Mouse (Mus musculus) intestine, postnatal 0 days (tissue): ENCODE results near the gene Pde4d. TPM values are rescaled to one million over a fixed set of nuclear protein-coding genes. Genes with fewer than 3 reads are reported as not detected.

Experiments used
- ATAC-seq: fragments of 200-750 bp; cut with Nextera tagmentation; 2 replicates; pipeline ENCODE4 v1.8.0; 2017; ENCODE audit warnings: mild to moderate bottlenecking, moderate TSS enrichment, moderate library complexity
- H3K27ac ChIP-seq: fragments of 300-500 bp; sonication (generic); 2 replicates; pipeline ENCODE4 v1.5.1; 2014; ENCODE audit warnings: mild to moderate bottlenecking, low read depth, low read length, moderate library complexity
- H3K27me3 ChIP-seq: fragments of 300-500 bp; sonication (generic); replicated peaks from 2 replicates; pipeline ENCODE4 v1.6.1; 2014; ENCODE audit warnings: low read length, mixed read lengths; ENCODE audit not compliant: control insufficient read depth, insufficient read depth
- H3K36me3 ChIP-seq: fragments of 300-500 bp; sonication (generic); 2 replicates; pipeline ENCODE4 v1.6.1; 2014; ENCODE audit warnings: mild to moderate bottlenecking, moderate library complexity; ENCODE audit not compliant: control insufficient read depth, insufficient read depth
- H3K4me1 ChIP-seq: fragments of 300-500 bp; sonication (generic); replicated peaks from 2 replicates; pipeline ENCODE4 v1.6.1; 2014; ENCODE audit warnings: antibody characterized with exemption, low read length, mixed read lengths; ENCODE audit not compliant: control insufficient read depth, insufficient read depth
- H3K4me2 ChIP-seq: fragments of 300-500 bp; sonication (generic); replicated peaks from 2 replicates; pipeline ENCODE4 v1.6.1; 2014; ENCODE audit warnings: low read depth, mild to moderate bottlenecking, moderate library complexity
- H3K4me3 ChIP-seq: fragments of 300-500 bp; sonication (generic); 2 replicates; pipeline ENCODE4 v1.5.1; 2014; ENCODE audit warnings: low read depth, low read length
- H3K9ac ChIP-seq: fragments of 300-500 bp; sonication (generic); 2 replicates; pipeline ENCODE4 v1.6.1; 2014; ENCODE audit warnings: mild to moderate bottlenecking, low read depth, low read length
- H3K9me3 ChIP-seq: fragments of 300-500 bp; sonication (generic); 2 replicates; pipeline ENCODE4 v1.6.1; 2016; ENCODE audit warnings: mixed run types; ENCODE audit not compliant: control insufficient read depth
- CTCF ChIP-seq: sonication (generic); IDR thresholded peaks from 2 replicates; pipeline ENCODE4 v1.5.1; 2016; ENCODE audit warnings: low read depth, mild to moderate bottlenecking, control low read depth, antibody characterized with exemption, moderate library complexity
- WGBS: fragments of 180-500 bp; shearing (Covaris S2); extraction: QIAGEN DNeasy Blood & Tissue Kit; methylation state at CpG from one replicate; pipeline ENCODE4 v1.1.7; 2014; 5-methylcytosine and 5-hydroxymethylcytosine counted together
- polyA plus RNA-seq: library from polyadenylated mRNA; unstranded; fragments of >200 nt; fragmentation: Nextera tagmentation; extraction: Ambion mirVana; gene quantifications from 2 replicates; pipeline ENCODE4 v1.2.1, GENCODE M21; 2015

The Pde4d gene
- polyA plus RNA-seq, 1 experiment from 2014 or later: 17.8 TPM

- ATAC-seq: no peak
- Histone ChIP-seq H3K36me3 (no peaks in the 10 kb centered on the region), H3K4me2 (no peak overlapping the region), H3K9me3 (no peaks in the 10 kb centered on the region), H3K27ac (no peak overlapping the region), H3K9ac (no peak overlapping the region), H3K4me1 (no peaks in the 10 kb centered on the region), H3K4me3 (no peak overlapping the region), H3K27me3 (no peaks in the 10 kb centered on the region)
- 96% methylated on average over 3 of the region's 3 CpGs for WGBS
- TF ChIP-seq CTCF: no peak
These were observed 91.7 kb downstream of the Pde4d start for GRCm38 (mm10) chr13:108541488-108541887.

- no peaks in the 10 kb centered on the region for H3K4me1 ChIP-seq
- H3K4me2 ChIP-seq: no peak overlapping the region
These were observed 92.6 kb downstream of the Pde4d start for GRCm38 (mm10) chr13:108542342-108542761.

GRCm38 (mm10) chr13:108552288-108552687, 102.5 kb downstream of the Pde4d start:
- H3K4me2 ChIP-seq: no peak overlapping the region
- 59% methylated on average over 5 of the region's 5 CpGs for WGBS

More at GRCm38 (mm10) chr13:108542342-108542761, 92.6 kb downstream of the Pde4d start:
- no peak for TF ChIP-seq CTCF
- Histone ChIP-seq H3K9ac (no peak overlapping the region), H3K36me3 (no peaks in the 10 kb centered on the region), H3K9me3 (no peaks in the 10 kb centered on the region), H3K27ac (no peak overlapping the region), H3K27me3 (no peaks in the 10 kb centered on the region), H3K4me3 (no peak overlapping the region)
- 69% methylated on average over 5 of the region's 5 CpGs for WGBS
- ATAC-seq: no peak

GRCm38 (mm10) chr13:108552995-108553394, 103.2 kb downstream of the Pde4d start:
- Histone ChIP-seq H3K9ac (no peak overlapping the region), H3K9me3 (no peaks in the 10 kb centered on the region), H3K4me1 (no peaks in the 10 kb centered on the region), H3K27ac (no peak overlapping the region), H3K36me3 (no peaks in the 10 kb centered on the region), H3K4me2 (no peak overlapping the region), H3K27me3 (no peaks in the 10 kb centered on the region), H3K4me3 (no peak overlapping the region)
- TF ChIP-seq CTCF: no peak
- ATAC-seq: no peak; the same call in 1 of the 2 replicates
- WGBS: 55% methylated on average over 5 of the region's 5 CpGs

More at GRCm38 (mm10) chr13:108552288-108552687, 102.5 kb downstream of the Pde4d start:
- Histone ChIP-seq H3K9ac (no peak overlapping the region), H3K27ac (no peak overlapping the region), H3K36me3 (no peaks in the 10 kb centered on the region), H3K4me3 (no peak overlapping the region), H3K9me3 (no peaks in the 10 kb centered on the region), H3K27me3 (no peaks in the 10 kb centered on the region), H3K4me1 (no peaks in the 10 kb centered on the region)
- no peak for TF ChIP-seq CTCF
- ATAC-seq: no peak

- H3K27me3 ChIP-seq: no peaks in the 10 kb centered on the region
- H3K9me3 ChIP-seq: no peaks in the 10 kb centered on the region
- ATAC-seq: peak; percentile 61; the same call in 1 of the 2 replicates
These were observed 105.2 kb downstream of the Pde4d start for GRCm38 (mm10) chr13:108554901-108555300.

GRCm38 (mm10) chr13:108596938-108597337, 147.2 kb downstream of the Pde4d start:
- Histone ChIP-seq H3K9me3 (no peaks in the 10 kb centered on the region), H3K36me3 (no peaks in the 10 kb centered on the region), H3K9ac (no peak overlapping the region), H3K27ac (no peak overlapping the region), H3K4me1 (no peaks in the 10 kb centered on the region), H3K27me3 (no peaks in the 10 kb centered on the region), H3K4me3 (no peak overlapping the region), H3K4me2 (no peak overlapping the region)
- ATAC-seq: no peak
- TF ChIP-seq CTCF: no peak
- 73% methylated on average over 3 of the region's 3 CpGs for WGBS

More at GRCm38 (mm10) chr13:108554901-108555300, 105.2 kb downstream of the Pde4d start:
- H3K36me3 ChIP-seq: no peaks in the 10 kb centered on the region
- H3K4me1 ChIP-seq: no peaks in the 10 kb centered on the region
- H3K27ac ChIP-seq: no peak overlapping the region
- H3K9ac ChIP-seq: no peak overlapping the region
- H3K4me2 ChIP-seq: no peak overlapping the region
- no peak overlapping the region for H3K4me3 ChIP-seq
- TF ChIP-seq CTCF: no peak

GRCm38 (mm10) chr13:108598673-108599072, 148.9 kb downstream of the Pde4d start:
- H3K36me3 ChIP-seq: no peaks in the 10 kb centered on the region
- no peaks in the 10 kb centered on the region for H3K9me3 ChIP-seq
- no peak for ATAC-seq
- no peak overlapping the region for H3K4me3 ChIP-seq
- H3K27me3 ChIP-seq: no peaks in the 10 kb centered on the region
- H3K4me2 ChIP-seq: no peak overlapping the region
- no peak overlapping the region for H3K9ac ChIP-seq
- no peak for TF ChIP-seq CTCF
- H3K4me1 ChIP-seq: no peaks in the 10 kb centered on the region
- no peak overlapping the region for H3K27ac ChIP-seq
- WGBS: 83% methylated on average over 3 of the region's 3 CpGs
